Mouse (Mus musculus): ENCODE measurements around the gene Mex3d.

DNA sequence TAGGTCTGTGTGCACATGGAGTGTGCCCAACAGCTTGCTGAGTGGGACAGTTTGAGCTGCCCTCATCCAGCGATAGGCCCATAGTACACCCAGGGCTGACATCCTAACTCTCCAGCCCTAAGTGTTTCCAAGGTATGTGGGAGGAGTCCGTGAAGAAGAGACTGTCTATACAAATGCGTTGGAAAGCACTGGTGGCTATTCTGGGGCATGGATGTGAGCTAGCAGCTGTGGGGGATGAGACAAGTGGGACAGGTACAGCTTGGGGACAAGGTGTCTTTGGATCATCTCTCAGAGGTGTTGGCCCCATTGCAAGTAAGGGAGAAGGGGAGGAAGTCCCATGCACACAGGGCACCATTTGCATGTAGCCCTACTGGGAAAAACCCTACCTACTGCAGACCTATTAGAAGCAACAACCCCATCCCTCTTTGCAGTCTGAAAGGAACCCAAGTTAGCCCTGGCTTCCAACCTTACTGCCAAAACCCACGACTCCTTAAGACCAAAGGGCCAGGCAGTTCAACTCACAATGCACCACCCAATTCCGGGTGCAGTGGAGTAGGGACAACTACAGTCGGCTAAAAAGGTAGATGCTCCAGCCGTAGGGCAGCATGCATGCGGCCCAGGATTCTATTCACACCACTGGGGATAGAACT lies 10.2 kb upstream of the Mex3d start:
- TF ChIP-seq CTCF (IDR thresholded peaks at IDR 0.05; ENCODE audit: low read depth): no peak
- no peak for TF ChIP-seq EP300 (IDR thresholded peaks at IDR 0.05; ENCODE audit: low read depth)
